Mouse (Mus musculus): ENCODE data around the gene Aox4.

The Aox4 gene

DNA sequence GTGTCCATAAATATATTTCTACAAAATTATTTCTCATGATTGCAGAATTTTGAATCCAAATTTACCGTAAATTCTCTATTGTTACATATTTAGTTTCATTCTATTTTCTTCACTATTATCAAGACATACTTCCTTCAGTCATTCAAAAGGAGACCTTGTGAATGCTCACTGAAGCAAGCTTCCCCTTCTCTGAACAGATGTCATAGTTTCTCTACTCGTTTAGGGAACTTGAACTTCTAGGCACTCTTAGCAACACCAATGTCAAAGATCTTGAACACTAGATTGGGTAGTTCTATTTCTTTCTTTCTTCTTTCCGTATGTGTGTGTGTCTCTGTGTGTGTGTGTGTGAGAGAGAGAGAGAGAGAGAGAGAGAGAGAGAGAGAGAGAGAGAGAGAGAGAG, 34.3 kb downstream of the Aox4 start:
- DNase-seq (ENCODE audit: extremely low spot score) = no peak

- DNase-seq (ENCODE audit: extremely low spot score) = no peak
Measured at GRCm38 (mm10) chr1:58248518-58248917, 38.3 kb downstream of the Aox4 start.

GRCm38 (mm10) chr1:58253466-58253865, 43.3 kb downstream of the Aox4 start:
- no peak for DNase-seq (ENCODE audit: extremely low spot score)

- no peak for DNase-seq (ENCODE audit: extremely low spot score)
Measured at GRCm38 (mm10) chr1:58257195-58257991, 47.2 kb downstream of the Aox4 start.

DNA sequence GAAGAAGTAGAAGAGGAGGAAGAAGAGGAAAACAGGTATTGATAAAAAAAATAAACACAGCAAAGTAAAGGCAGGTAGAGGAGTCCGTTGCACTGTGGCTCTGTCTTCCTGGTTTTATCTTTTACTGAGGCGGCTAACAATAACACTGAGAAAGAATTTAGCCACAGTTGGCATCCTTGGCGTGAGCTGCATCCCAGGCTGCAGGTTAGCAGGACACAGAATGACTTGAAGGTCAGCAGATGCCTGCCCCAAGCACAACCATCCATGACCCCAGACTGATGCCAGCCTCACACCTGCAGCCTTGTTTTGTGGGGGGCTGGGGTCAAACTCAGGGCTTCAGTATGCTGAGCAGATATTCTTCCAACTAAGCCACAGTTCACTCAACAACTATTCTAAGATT, 50.1 kb downstream of the Aox4 start:
- DNase-seq (ENCODE audit: extremely low spot score) = no peak

DNA sequence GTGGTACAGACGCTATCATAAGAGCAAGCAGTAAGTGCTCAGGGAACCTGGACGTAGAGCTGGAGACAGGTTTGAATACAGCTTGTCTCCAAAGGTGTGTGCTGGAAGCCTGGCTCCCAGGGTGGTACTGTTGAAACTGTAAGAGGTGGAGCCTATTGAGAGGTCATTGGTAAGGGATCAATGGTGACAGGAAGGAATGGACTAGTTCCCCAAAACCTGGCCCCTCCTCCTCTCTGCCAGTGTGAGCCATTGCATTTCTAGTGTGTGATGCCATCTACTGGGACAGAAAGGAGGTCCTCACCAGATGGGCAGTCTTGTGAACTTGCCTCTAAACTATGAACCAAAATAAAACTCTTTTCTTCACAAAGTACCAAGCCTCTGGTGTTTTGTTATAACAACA, 58.0 kb downstream of the Aox4 start:
- DNase-seq (ENCODE audit: extremely low spot score) = no peak

- DNase-seq (ENCODE audit: extremely low spot score) = peak; percentile 47
Measured at GRCm38 (mm10) chr1:58270807-58271569, 60.8 kb downstream of the Aox4 start.

DNA sequence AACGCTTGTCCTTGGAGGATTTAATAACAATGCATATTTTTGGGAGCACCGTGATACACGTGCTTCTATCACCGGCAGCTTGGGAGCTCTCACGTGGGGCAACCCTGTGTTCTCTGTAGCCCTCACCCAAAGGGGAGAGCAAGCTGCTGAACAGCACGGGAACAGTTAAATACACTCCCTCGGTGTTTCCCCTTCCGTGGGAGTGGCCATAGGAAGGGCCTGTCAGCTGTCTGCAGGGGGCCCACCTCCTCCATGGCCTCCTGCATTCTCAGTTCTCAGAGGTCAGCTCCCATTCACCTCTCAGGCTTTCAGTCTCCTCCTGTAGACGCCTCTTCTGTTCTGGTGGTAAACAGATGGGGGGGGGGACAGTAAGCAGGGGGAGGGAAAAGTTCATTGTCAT, 65.7 kb downstream of the Aox4 start:
- peak; percentile 10 for DNase-seq (ENCODE audit: extremely low spot score)

DNA sequence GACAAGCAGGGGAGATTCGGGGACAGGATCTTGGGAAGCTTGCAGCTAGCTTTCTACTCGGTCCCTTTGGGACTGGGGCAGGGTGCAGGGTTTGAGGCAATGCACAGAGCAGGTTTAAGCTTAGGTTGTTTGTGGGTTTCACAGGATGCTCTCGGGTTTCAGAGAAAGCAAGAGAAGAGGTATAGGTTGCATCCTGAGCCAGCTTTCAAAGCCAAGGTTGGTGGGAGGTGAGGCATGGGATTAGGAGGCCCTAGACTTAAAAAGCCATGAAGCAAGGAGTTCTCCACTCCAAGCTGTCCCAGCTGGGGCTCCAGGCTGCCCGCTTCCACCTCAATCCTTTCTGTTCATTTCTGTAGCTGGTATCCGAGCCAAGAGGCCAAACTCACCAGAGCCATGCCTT, 67.8 kb downstream of the Aox4 start, which contains the start of gene Aox2:
Gene Aox2 (plus strand): TSS at position 301 of the 400 bp plus-strand sequence.
- DNase-seq (ENCODE audit: extremely low spot score) = no peak

- no peak for DNase-seq (ENCODE audit: extremely low spot score)
Measured at GRCm38 (mm10) chr1:58278513-58278912, 68.3 kb downstream of the Aox4 start.

- DNase-seq (ENCODE audit: extremely low spot score) = no peak
Measured at GRCm38 (mm10) chr1:58280381-58280780, 70.2 kb downstream of the Aox4 start.

GRCm38 (mm10) chr1:58280939-58281624, 70.9 kb downstream of the Aox4 start:
- no peak for DNase-seq (ENCODE audit: extremely low spot score)

- no peak for DNase-seq (ENCODE audit: extremely low spot score)
Measured at GRCm38 (mm10) chr1:58281625-58281988, 71.4 kb downstream of the Aox4 start.

- no peak for DNase-seq (ENCODE audit: extremely low spot score)
Measured at GRCm38 (mm10) chr1:58284505-58284904, 74.3 kb downstream of the Aox4 start.

GRCm38 (mm10) chr1:58288091-58288490, 77.9 kb downstream of the Aox4 start:
- DNase-seq (ENCODE audit: extremely low spot score) = no peak

GRCm38 (mm10) chr1:58289863-58290469, 79.8 kb downstream of the Aox4 start:
- DNase-seq (ENCODE audit: extremely low spot score) = no peak

DNA sequence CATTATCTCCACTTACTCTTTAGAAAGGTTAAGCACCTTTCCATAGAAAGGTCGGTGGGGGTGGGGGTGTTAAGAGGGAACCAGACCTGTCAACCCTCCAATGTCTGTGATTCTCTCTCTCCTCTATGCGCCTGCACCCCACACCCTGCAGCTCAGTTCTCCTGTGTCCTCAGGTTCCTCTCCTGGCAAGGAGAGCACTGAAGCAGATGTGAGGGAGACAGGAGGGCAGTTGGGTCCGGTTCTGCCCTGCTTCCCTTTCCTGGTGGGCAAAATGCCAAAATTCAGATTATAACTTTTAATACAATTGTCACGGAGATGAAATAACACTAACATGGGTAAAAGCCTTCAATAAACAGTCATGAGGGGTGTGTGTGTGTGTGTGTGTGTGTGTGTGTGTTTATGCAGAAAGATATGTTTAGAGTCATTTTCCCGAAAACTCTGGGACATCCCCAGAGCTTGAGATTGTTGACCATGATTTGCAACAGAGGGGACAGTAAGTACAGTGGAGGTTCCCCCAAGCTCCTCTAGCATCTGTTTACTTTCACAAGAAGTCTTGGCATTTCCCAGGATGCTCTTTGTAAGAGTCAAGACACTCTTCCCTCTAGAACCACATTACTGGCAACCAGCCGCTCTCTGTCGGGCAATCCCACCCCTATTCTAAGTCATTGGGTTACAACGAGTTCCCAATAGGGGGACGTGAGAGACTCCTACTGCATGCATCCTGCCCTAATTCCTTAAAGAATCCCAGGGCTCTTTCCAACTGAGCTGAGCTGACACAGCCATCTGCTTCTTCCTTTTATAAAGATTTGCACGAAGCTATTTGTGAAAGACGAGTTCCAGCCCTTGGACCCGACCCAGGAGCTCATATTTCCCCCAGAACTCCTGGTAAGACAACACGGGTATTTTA, 81.5 kb downstream of the Aox4 start:
- no peak for DNase-seq (ENCODE audit: extremely low spot score)

- no peak for DNase-seq (ENCODE audit: extremely low spot score)
Measured at GRCm38 (mm10) chr1:58294730-58295129, 84.5 kb downstream of the Aox4 start.

DNA sequence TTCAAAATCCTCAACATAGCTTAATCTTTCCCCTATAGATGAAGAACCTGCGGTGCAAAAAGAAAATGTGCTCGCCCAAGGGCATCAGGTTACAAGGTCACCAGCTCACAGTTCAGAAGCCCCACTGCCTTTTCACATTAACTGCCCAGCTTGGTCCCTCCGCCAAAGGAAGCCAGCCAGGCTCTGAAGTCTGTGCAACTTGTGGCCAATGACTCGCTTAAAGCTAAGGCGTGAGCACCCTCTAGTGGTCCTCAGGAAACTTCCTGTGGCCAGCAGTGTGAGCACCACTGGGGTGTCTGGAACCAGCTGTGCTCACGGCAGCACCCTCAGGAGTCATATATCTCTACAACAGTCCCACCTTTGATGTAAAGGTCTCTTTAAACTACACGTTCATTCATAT, 86.1 kb downstream of the Aox4 start:
- DNase-seq (ENCODE audit: extremely low spot score) = peak; percentile 69

- no peak for DNase-seq (ENCODE audit: extremely low spot score)
Measured at GRCm38 (mm10) chr1:58296821-58297220, 86.6 kb downstream of the Aox4 start.

DNA sequence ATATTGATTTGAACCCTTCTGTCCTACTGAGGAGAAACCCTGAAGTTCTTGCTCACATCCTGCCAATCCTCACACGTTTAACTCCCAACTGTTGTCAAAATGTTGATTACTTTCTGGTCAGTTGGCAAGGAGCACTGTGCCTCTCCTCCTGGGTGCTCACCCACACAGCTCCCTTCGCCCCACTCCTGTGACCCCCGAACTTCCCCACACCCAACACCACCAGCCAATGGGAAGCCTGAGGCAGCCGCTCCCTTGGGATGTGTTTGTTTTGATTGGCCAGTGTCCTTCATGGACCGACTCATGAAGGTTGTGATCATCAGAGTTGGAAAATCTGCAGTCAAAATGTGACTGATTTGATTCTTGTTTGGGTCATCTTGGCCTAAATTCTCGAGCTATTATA, 88.2 kb downstream of the Aox4 start:
- no peak for DNase-seq (ENCODE audit: extremely low spot score)

All from embryo, embryonic 9.5 days (tissue).